Mouse (Mus musculus) small intestine, adult 2 months (tissue): ENCODE measurements at regions not wholly inside any gene's neighbourhood (a gene's known extent, or its start where the extent isn't known, plus 50 kb on each side); places are given as distances from the start of the nearest gene placed in this dataset.

Experiments used
- CTCF ChIP-seq: fragments of 200-500 bp; IDR thresholded peaks from 2 replicates; pipeline ENCODE4 v1.5.1; 2012; ENCODE audit warnings: low read depth, mild to moderate bottlenecking, control low read depth, inconsistent platforms, low read length, moderate library complexity, mixed read lengths; ENCODE audit not compliant: insufficient replicate concordance, insufficient read length; ENCODE audit errors: extremely low read depth
- POLR2A ChIP-seq: fragments of 200-500 bp; IDR thresholded peaks from 2 replicates; pipeline ENCODE4 v1.6.1; 2012; ENCODE audit warnings: low read depth, mild to moderate bottlenecking, control low read depth, inconsistent platforms, low read length, moderate library complexity

DNA sequence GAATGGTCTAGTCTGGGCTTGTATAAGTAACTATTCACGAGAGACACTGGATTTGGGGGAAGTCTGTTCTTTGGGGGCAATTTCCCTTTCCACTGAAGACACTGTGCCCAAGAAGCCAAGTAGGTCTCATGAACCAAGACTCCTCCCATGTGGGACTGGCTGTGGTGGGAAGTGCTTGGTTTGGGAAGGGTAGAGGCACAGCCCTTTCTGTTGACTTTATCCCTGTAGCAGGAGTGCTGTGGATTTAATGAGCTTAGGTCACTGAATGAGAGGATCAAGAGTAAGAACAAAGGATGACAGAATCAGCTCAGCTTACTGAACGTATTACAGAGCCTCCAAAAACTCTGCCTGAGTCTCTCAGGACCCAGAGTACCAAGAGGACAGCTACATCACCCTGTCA, 124.2 kb downstream of the Lrrc30 start:
- TF ChIP-seq POLR2A (no peak), CTCF (no peak)
